Mouse (Mus musculus) ES-Bruce4 (cell line): ENCODE measurements around the gene Syncrip.

Experiments used
- CTCF ChIP-seq: IDR thresholded peaks from one replicate; pipeline ENCODE4 v1.8.1; 2011; ENCODE audit warnings: low read depth, low read length
- POLR2A ChIP-seq: IDR thresholded peaks from one replicate; pipeline ENCODE4 v1.8.1; 2011; ENCODE audit warnings: low read length; ENCODE audit not compliant: insufficient read depth

DNA sequence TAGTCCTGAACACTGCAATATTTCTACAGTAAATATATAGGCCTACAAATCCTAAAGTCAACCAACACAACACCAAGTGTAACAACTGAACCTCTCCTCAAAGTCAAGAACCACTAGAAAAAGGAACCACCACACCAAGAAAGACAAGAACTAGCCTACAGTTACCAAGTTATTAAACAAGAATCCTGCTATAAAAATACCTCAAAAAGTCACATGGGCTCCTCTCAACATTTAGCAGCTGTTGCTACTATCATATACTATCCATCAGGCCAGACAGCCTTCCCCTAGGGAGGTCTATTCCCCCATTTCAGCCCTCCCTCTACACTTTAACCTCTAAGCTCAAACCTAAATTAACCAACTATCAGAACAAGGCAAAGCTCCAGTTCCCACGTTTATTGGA, 2.3 kb downstream of the Syncrip start:
- TF ChIP-seq CTCF (no peak), POLR2A (no peak)
